Mouse (Mus musculus) E14TG2a.4 (cell line): ENCODE measurements around the gene P3h4.

Experiments
- CTCF ChIP-seq: conservative IDR thresholded peaks from 2 replicates; pipeline ENCODE4 v1.5.1; 2014; ENCODE audit warnings: low read length
- NANOG ChIP-seq: IDR thresholded peaks from 2 replicates; pipeline ENCODE4 v1.6.1; 2014; ENCODE audit warnings: borderline replicate concordance, low read length, mixed read lengths
- POU5F1 ChIP-seq: IDR thresholded peaks from 2 replicates; pipeline ENCODE4 v1.6.1; 2014; ENCODE audit warnings: low read length, borderline replicate concordance

GRCm38 (mm10) chr11:100397600-100398389, 16.8 kb downstream of the P3h4 start, which contains the start of gene Jup:
- TF ChIP-seq POU5F1 (no peak), CTCF (no peak), NANOG (no peak)
